In genomic region chr10:94335047-94335446, GRCm38 (mm10) we compare ENCODE assay signal across 36 mouse cellular contexts. TPM values are rescaled to one million over a fixed set of nuclear protein-coding genes. Genes with fewer than 3 reads are reported as not detected.
"Had no signal": no experiment of that assay in that cellular context is flagged by ENCODE, and none has a peak within 500 bp of the region (broad histone marks: within the 10 kb centered on the region; RNA-seq: fewer than 3 reads in every experiment).

No protein-coding gene starts in this region.

- H3K9ac ChIP-seq: limb, embryonic 12.5 days; limb, embryonic 13.5 days; limb, embryonic 15.5 days; liver, embryonic 12.5 days; liver, embryonic 13.5 days; liver, embryonic 14.5 days; liver, embryonic 15.5 days; liver, postnatal 0 days; lung, embryonic 14.5 days; lung, embryonic 15.5 days; midbrain, embryonic 12.5 days; midbrain, embryonic 13.5 days; midbrain, embryonic 15.5 days had no signal

- H3K9me3 ChIP-seq: limb, embryonic 10.5 days; limb, embryonic 13.5 days; limb, embryonic 15.5 days; liver, embryonic 13.5 days; liver, embryonic 15.5 days; lung, embryonic 15.5 days; midbrain, embryonic 10.5 days; midbrain, embryonic 12.5 days; midbrain, embryonic 13.5 days; midbrain, embryonic 15.5 days had no signal

- H3K4me3 ChIP-seq: limb, embryonic 10.5 days; limb, embryonic 12.5 days; limb, embryonic 13.5 days; limb, embryonic 15.5 days; liver, embryonic 12.5 days; liver, embryonic 13.5 days; liver, embryonic 15.5 days; lung, embryonic 15.5 days; megakaryocyte, embryonic 14.5 days; midbrain, embryonic 10.5 days; midbrain, embryonic 12.5 days; midbrain, embryonic 13.5 days; midbrain, embryonic 15.5 days; myocyte had no signal

- H3K27me3 ChIP-seq: limb, embryonic 12.5 days; limb, embryonic 13.5 days; limb, embryonic 15.5 days; liver, embryonic 12.5 days; liver, embryonic 13.5 days; liver, embryonic 15.5 days; lung, embryonic 15.5 days; megakaryocyte, embryonic 14.5 days; midbrain, embryonic 12.5 days; midbrain, embryonic 13.5 days; midbrain, embryonic 15.5 days had no signal

- DNase-seq: left cerebral cortex, postnatal 4 days; liver; liver, embryonic 13.5 days; liver, postnatal 0 days; lung, adult 18-20 months; lung, adult 2 months; lung, embryonic 14.5 days; lung, postnatal 10 days; lung, postnatal 14 days; lung, postnatal 36 days; lung, postnatal 4 days; midbrain, embryonic 14.5 days had no signal

- H3K27ac ChIP-seq: limb, embryonic 10.5 days; limb, embryonic 12.5 days; limb, embryonic 13.5 days; limb, embryonic 15.5 days; liver, embryonic 12.5 days; liver, embryonic 13.5 days; liver, embryonic 14.5 days; liver, embryonic 15.5 days; lung, embryonic 15.5 days; macrophage; midbrain, embryonic 10.5 days; midbrain, embryonic 12.5 days; midbrain, embryonic 13.5 days; midbrain, embryonic 15.5 days had no signal

- H3K4me1 ChIP-seq: limb, embryonic 10.5 days; limb, embryonic 12.5 days; liver, embryonic 12.5 days; liver, embryonic 13.5 days; liver, embryonic 15.5 days; megakaryocyte, embryonic 14.5 days; midbrain, embryonic 10.5 days had no signal

- H3K36me3 ChIP-seq: limb, embryonic 10.5 days; limb, embryonic 12.5 days; limb, embryonic 13.5 days; limb, embryonic 15.5 days; liver, embryonic 12.5 days; liver, embryonic 13.5 days; liver, embryonic 15.5 days; lung, embryonic 15.5 days; midbrain, embryonic 10.5 days; midbrain, embryonic 12.5 days; midbrain, embryonic 13.5 days; midbrain, embryonic 15.5 days had no signal

- H3K4me2 ChIP-seq: limb, embryonic 12.5 days; limb, embryonic 13.5 days; limb, embryonic 15.5 days; liver, embryonic 11.5 days; liver, embryonic 12.5 days; liver, embryonic 13.5 days; liver, embryonic 15.5 days; lung, embryonic 14.5 days; lung, embryonic 15.5 days; midbrain, embryonic 11.5 days; midbrain, embryonic 12.5 days; midbrain, embryonic 13.5 days; midbrain, embryonic 15.5 days had no signal

- ATAC-seq: liver, embryonic 12.5 days; liver, postnatal 0 days; lung, postnatal 0 days; midbrain, embryonic 13.5 days; midbrain, embryonic 15.5 days; midbrain, embryonic 16.5 days had no signal

RNA-seq across cellular contexts. Expression of gene Gm4792, which starts 36.5 kb away (rescaled TPM):
- polyA plus RNA-seq: limb, embryonic 10.5 days; limb, embryonic 11.5 days; limb, embryonic 12.5 days; limb, embryonic 13.5 days; limb, embryonic 14.5 days; limb, embryonic 15.5 days; liver, adult 2 months; liver, embryonic 11.5 days; liver, embryonic 12.5 days; liver, embryonic 13.5 days; liver, embryonic 14.5 days; liver, embryonic 15.5 days; liver, embryonic 16.5 days; liver, postnatal 0 days; lung, adult 2 months; lung, embryonic 14.5 days; lung, embryonic 15.5 days; lung, embryonic 16.5 days; lung, postnatal 0 days; macrophage; midbrain, embryonic 10.5 days; midbrain, embryonic 11.5 days; midbrain, embryonic 15.5 days; myocyte had no signal
